Mouse (Mus musculus) stomach, embryonic 14.5 days (tissue): ENCODE measurements around the gene H2afx. TPM values are rescaled to one million over a fixed set of nuclear protein-coding genes. Genes with fewer than 3 reads are reported as not detected.
A peak's percentile ranks its signal among the peaks of the same experiment; 100 is the strongest.

Experiments used
- ATAC-seq: fragments of 200-750 bp; cut with Nextera tagmentation; 2 replicates; pipeline ENCODE4 v1.8.0; 2017; ENCODE audit warnings: low read depth, moderate TSS enrichment; ENCODE audit not compliant: insufficient number of reproducible peaks, insufficient read depth, low FRiP score
- H3K27ac ChIP-seq: fragments of 300-500 bp; sonication (generic); 2 replicates; pipeline ENCODE4 v1.5.1; 2014; ENCODE audit warnings: mild to moderate bottlenecking, low read length, moderate library complexity, mixed read lengths
- H3K27me3 ChIP-seq: fragments of 300-500 bp; sonication (generic); 2 replicates; pipeline ENCODE4 v1.6.1; 2014; ENCODE audit warnings: low read length, control low read depth, mixed read lengths; ENCODE audit not compliant: control insufficient read depth, insufficient read depth
- H3K36me3 ChIP-seq: fragments of 300-500 bp; sonication (generic); 2 replicates; pipeline ENCODE4 v1.6.1; 2014; ENCODE audit warnings: mild to moderate bottlenecking, control low read depth, low read length, moderate library complexity, mixed read lengths; ENCODE audit not compliant: control insufficient read depth, insufficient read depth
- H3K4me1 ChIP-seq: fragments of 300-500 bp; sonication (generic); 2 replicates; pipeline ENCODE4 v1.6.1; 2014; ENCODE audit warnings: low read length, control low read depth, mixed read lengths; ENCODE audit not compliant: control insufficient read depth, insufficient read depth
- H3K4me2 ChIP-seq: fragments of 300-500 bp; sonication (generic); replicated peaks from 2 replicates; pipeline ENCODE4 v1.6.1; 2014; ENCODE audit warnings: low read depth, low read length, control low read depth
- H3K4me3 ChIP-seq: fragments of 300-500 bp; sonication (generic); 2 replicates; pipeline ENCODE4 v1.5.1; 2014; ENCODE audit warnings: low read depth, low read length, control low read depth
- H3K9ac ChIP-seq: fragments of 300-500 bp; sonication (generic); replicated peaks from 2 replicates; pipeline ENCODE4 v1.6.1; 2014; ENCODE audit warnings: low read depth, mild to moderate bottlenecking, control low read depth, low read length, moderate library complexity, mixed read lengths
- H3K9me3 ChIP-seq: fragments of 300-500 bp; sonication (generic); 2 replicates; pipeline ENCODE4 v1.6.1; 2016; ENCODE audit warnings: low read depth, low read length, control low read depth; ENCODE audit not compliant: control insufficient read depth
- whole genome bisulfite sequencing: fragments of 180-500 bp; shearing (Covaris S2); extraction: QIAGEN DNeasy Blood & Tissue Kit; methylation state at CpG from one replicate; pipeline ENCODE4 v1.1.7; 2014; 5-methylcytosine and 5-hydroxymethylcytosine counted together
- polyA plus RNA-seq: library from polyadenylated mRNA; unstranded; fragments of >200 nt; fragmentation: Nextera tagmentation; extraction: Ambion mirVana; gene quantifications from 2 replicates; pipeline ENCODE4 v1.2.1, GENCODE M21; 2014

The H2afx gene
- 289 and 335 TPM in 2 replicates for polyA plus RNA-seq

GRCm38 (mm10) chr9:44334396-44335330 lies at the start of gene H2afx:
Gene H2afx, plus strand, starts transcription at chr9:44334694.
- no peaks in the 10 kb centered on the region for H3K9me3 ChIP-seq
- H3K9ac ChIP-seq: peak within 1 kb of the TSS; percentile 98
- H3K4me2 ChIP-seq: peak within 1 kb of the TSS; percentile 72
- peaks cover 55% of the 10 kb centered on the region for H3K36me3 ChIP-seq
- ATAC-seq: peak; percentile 95
- H3K27ac ChIP-seq: peak within 1 kb of the TSS; percentile 95
- peaks cover 14% of the 10 kb centered on the region for H3K4me1 ChIP-seq
- H3K27me3 ChIP-seq: no peaks in the 10 kb centered on the region
- under 1% methylated on average over 91 of the region's 91 CpGs for WGBS
- peak within 1 kb of the TSS; percentile 83 for H3K4me3 ChIP-seq

- Histone ChIP-seq H3K36me3 (no peaks in the 10 kb centered on the region; the same call in 1 of the 2 replicates), H3K4me3 (no peak overlapping the region), H3K4me2 (no peak overlapping the region), H3K27ac (no peak overlapping the region), H3K27me3 (no peaks in the 10 kb centered on the region), H3K9ac (no peak overlapping the region), H3K9me3 (no peaks in the 10 kb centered on the region), H3K4me1 (peaks cover 4% of the 10 kb centered on the region; the same call in 1 of the 2 replicates)
- no peak for ATAC-seq
- 17% methylated on average over 6 of the region's 6 CpGs for WGBS
Observed at GRCm38 (mm10) chr9:44286256-44286850, 48.1 kb upstream of the H2afx start.

GRCm38 (mm10) chr9:44287003-44287400 lies 47.5 kb upstream of the H2afx start:
- Histone ChIP-seq H3K27me3 (no peaks in the 10 kb centered on the region), H3K9ac (peak overlapping the region; percentile 42), H3K9me3 (no peaks in the 10 kb centered on the region), H3K4me3 (peak overlapping the region; percentile 63), H3K27ac (no peak overlapping the region), H3K4me1 (peaks cover 4% of the 10 kb centered on the region; the same call in 1 of the 2 replicates), H3K4me2 (peak overlapping the region; percentile 94), H3K36me3 (no peaks in the 10 kb centered on the region; the same call in 1 of the 2 replicates)
- WGBS: 12% methylated on average over 11 of the region's 11 CpGs
- peak; percentile 25; the same call in 1 of the 2 replicates for ATAC-seq

GRCm38 (mm10) chr9:44287401-44288075 lies 47.0 kb upstream of the H2afx start:
- peaks cover 4% of the 10 kb centered on the region for H3K36me3 ChIP-seq

GRCm38 (mm10) chr9:44288076-44288958 lies 46.2 kb upstream of the H2afx start, which contains the start of gene Abcg4:
Gene Abcg4, minus strand, starts transcription at chr9:44288615.
- H3K27me3 ChIP-seq: no peaks in the 10 kb centered on the region
- H3K4me2 ChIP-seq: peak within 1 kb of the TSS; percentile 94
- H3K27ac ChIP-seq: no peak within 1 kb of the TSS
- H3K9ac ChIP-seq: peak within 1 kb of the TSS; percentile 42
- H3K36me3 ChIP-seq: peaks cover 12% of the 10 kb centered on the region
- peaks cover 4% of the 10 kb centered on the region; the same call in 1 of the 2 replicates for H3K4me1 ChIP-seq
- peak within 1 kb of the TSS; percentile 63 for H3K4me3 ChIP-seq
- 2% methylated on average over 38 of the region's 38 CpGs for WGBS
- ATAC-seq: peak; percentile 74
- no peaks in the 10 kb centered on the region for H3K9me3 ChIP-seq

More at GRCm38 (mm10) chr9:44287401-44288075, 47.0 kb upstream of the H2afx start:
- H3K9me3 ChIP-seq: no peaks in the 10 kb centered on the region
- 2% methylated on average over 47 of the region's 47 CpGs for WGBS
- H3K27me3 ChIP-seq: no peaks in the 10 kb centered on the region
- H3K4me1 ChIP-seq: peaks cover 4% of the 10 kb centered on the region; the same call in 1 of the 2 replicates
- peak overlapping the region; percentile 94 for H3K4me2 ChIP-seq
- ATAC-seq: peak; percentile 28; the same call in 1 of the 2 replicates
- peak overlapping the region; percentile 63 for H3K4me3 ChIP-seq
- no peak overlapping the region for H3K27ac ChIP-seq
- H3K9ac ChIP-seq: peak overlapping the region; percentile 42

GRCm38 (mm10) chr9:44288959-44289291 lies 45.6 kb upstream of the H2afx start:
- H3K4me3 ChIP-seq: no peak overlapping the region
- no peak overlapping the region for H3K27ac ChIP-seq
- H3K9ac ChIP-seq: no peak overlapping the region
- no peak overlapping the region for H3K4me2 ChIP-seq
- WGBS: 13% methylated on average over 11 of the region's 11 CpGs
- H3K27me3 ChIP-seq: no peaks in the 10 kb centered on the region
- H3K4me1 ChIP-seq: peaks cover 4% of the 10 kb centered on the region; the same call in 1 of the 2 replicates
- H3K36me3 ChIP-seq: peaks cover 15% of the 10 kb centered on the region
- ATAC-seq: no peak
- no peaks in the 10 kb centered on the region for H3K9me3 ChIP-seq

- Histone ChIP-seq H3K27ac (no peak overlapping the region), H3K27me3 (no peaks in the 10 kb centered on the region), H3K36me3 (peaks cover 42% of the 10 kb centered on the region), H3K4me2 (no peak overlapping the region), H3K4me3 (no peak overlapping the region), H3K9ac (no peak overlapping the region), H3K4me1 (peaks cover 4% of the 10 kb centered on the region; the same call in 1 of the 2 replicates), H3K9me3 (no peaks in the 10 kb centered on the region)
- no peak for ATAC-seq
- WGBS: 66% methylated on average over 3 of the region's 3 CpGs
Observed at GRCm38 (mm10) chr9:44292490-44292889, 42.0 kb upstream of the H2afx start.
